Mouse (Mus musculus) heart, postnatal 4 days (tissue): ENCODE measurements around the gene Gpr142. TPM values are rescaled to one million over a fixed set of nuclear protein-coding genes. Genes with fewer than 3 reads are reported as not detected.

ENCODE experiments used
- DNase-seq: peaks from one replicate; pipeline ENCODE4 v3.0.0; 2021
- total RNA-seq, 2 experiments: library from RNA; stranded (reverse); gene quantifications; 2 replicates each; pipeline ENCODE4 v1.2.3; 2021

Gpr142 gene
- total RNA-seq, 2 experiments from 2014 or later: not detected

DNA sequence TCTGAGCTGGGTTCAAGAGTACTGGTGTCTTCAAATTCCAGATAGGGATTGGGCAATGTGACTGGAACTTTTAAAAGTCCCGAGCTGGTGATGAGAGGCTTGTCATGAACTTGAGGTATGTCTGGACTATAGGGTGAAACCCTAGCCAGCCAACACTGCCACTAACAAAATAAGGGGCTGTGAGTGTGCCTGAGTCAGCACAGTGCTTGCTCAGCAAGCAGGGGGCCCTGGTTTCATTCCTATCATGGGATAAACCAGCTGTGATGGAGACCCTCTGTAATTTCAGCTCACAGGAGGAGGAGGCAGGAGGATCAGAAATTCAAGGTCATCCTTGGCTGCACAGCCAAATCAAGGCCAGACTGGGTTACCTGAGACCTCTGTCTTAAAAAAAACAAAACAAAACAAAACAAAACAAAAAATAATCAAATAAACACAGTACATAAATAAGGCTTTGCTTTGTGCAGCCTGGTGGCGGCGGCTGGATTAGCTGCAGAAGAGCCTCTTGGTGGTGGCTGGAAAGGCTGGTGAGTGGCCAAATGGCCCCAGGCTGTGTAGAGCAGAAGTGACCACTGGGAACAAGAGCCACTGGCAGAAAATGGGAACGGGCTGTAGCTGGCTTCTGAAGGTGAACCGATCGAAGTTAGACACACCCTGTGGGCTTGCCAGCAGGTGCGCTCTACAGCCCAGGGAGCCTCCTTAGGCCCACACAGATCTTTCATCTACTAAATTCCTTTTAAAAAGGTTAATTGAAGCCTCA lies 45.9 kb downstream of the Gpr142 start:
- no peak for DNase-seq

- DNase-seq: no peak
Observed at GRCm38 (mm10) chr11:114846336-114846735, 47.6 kb downstream of the Gpr142 start.

DNA sequence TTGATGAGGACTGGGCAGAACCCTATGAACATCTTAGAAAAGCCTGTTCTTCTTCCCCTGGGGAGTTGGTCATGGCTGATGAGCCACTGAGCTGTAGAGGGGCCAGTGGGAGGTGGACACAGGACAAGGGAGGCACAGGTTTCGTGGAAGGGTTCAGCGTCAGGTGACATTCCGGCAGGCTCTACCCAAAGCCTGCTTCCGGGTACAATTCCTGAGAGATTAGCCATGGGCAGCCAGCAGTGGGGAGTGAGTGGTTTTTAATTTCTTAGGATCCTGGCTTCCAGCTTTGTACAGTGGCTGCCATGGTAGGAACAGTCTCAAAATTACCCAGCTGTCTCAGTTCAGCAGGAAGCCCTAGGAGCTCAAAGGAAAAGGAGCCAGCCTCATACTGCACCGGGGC lies 48.3 kb downstream of the Gpr142 start:
- no peak for DNase-seq

- no peak for DNase-seq
Observed at GRCm38 (mm10) chr11:114849572-114849971, 50.8 kb downstream of the Gpr142 start.

GRCm38 (mm10) chr11:114850066-114850451 lies 51.3 kb downstream of the Gpr142 start:
- no peak for DNase-seq

- DNase-seq: peak; percentile 57
Observed at GRCm38 (mm10) chr11:114850452-114851268, 51.9 kb downstream of the Gpr142 start, which contains the start of gene Gprc5c. Gene Gprc5c, plus strand, starts transcription at chr11:114851152.

- DNase-seq: no peak
Observed at GRCm38 (mm10) chr11:114851269-114851607, 52.5 kb downstream of the Gpr142 start.

DNA sequence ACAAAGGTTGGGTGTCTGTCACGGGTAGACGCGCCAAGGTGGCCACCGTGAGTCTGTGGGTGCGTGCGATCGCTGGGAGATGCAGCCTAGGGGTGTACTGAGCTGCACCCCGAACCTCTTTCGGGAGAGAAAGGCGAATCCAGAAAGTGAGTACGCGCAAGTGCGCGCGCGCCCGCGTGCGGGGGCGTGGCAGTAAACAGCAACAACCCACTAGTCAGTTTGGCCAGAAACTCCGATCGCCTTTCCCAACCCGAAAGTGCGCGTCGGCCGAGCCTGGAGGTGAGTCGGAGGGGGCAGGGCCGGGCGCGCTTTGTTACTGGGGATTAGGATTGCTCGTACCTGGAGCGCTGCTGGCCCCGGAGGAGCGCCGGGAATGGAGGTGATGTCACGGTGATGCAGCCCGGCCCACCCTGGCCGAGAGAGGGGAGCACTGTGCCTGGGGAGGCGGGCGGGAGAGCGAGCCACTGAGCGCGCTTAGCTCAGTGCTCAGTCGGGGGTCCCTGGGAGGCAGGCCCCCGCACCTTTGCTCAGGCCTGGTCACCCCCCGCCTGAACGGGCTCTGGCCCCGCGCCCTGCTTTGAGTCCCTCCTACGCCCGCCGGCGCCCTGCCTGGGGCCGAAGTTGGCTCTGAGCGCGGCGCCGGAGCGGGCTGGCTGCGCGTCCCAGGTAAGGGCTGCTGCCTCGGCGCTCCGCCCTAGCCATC lies 53.0 kb downstream of the Gpr142 start:
- DNase-seq: peak; percentile 68

DNA sequence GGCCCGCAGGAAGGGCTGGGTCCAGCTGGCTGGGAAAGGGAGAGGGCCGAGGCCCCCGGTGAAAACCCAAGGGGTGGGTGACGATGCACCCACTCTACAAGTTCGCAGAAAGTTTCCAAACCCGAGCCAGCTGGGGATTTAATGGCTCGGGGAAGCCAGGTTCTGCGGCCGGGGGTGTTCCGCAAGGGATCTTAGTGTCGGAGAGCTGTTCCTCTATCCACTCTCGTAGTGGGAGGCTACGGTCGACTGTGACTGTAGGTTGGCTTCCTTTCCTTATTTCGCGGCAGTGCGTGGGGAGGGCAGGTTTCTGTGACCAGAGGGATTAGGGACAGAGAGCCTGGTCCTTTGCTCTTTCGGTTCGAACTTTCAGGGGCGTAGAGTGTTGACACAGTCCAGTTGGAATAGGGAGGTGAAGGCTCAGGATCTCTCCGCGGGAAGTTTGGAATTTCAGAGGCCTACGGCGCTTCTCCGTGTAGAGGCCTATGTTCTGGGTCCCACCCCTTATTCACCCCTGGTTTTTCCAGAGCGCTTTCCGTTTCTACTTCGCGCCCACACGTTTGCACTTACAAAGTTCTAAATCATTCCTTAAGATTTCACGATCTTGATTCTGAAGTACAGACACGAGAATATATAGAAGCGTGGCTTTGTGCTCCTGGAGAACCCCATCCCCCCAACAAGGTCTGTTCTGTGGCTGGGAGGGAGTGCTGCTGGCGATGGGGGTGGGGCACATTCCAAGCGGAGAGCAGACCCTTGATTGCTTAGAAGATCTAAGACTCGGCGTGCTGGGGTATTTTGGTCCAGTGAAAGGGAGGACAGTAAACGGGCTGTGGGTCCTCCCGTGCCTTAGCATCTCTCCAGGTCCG lies 53.8 kb downstream of the Gpr142 start:
- no peak for DNase-seq

GRCm38 (mm10) chr11:114853174-114853838 lies 54.6 kb downstream of the Gpr142 start:
- no peak for DNase-seq

- DNase-seq: no peak
Observed at GRCm38 (mm10) chr11:114854581-114854980, 55.9 kb downstream of the Gpr142 start.

GRCm38 (mm10) chr11:114856125-114856524 lies 57.4 kb downstream of the Gpr142 start:
- DNase-seq: no peak

Other genes with a start within 250 kb of the Gpr142 start
- 100 to 1,000 TPM; 922 to 952 TPM for gene Rpl38, start 130.4 kb upstream of the Gpr142 start, total RNA-seq
- gene Ttyh2, start 123.5 kb upstream of the Gpr142 start, total RNA-seq: 10 to 100 TPM; 27.4 to 27.7 TPM
- under 1 TPM; 0.79 to 0.88 TPM for gene Dnaic2, start 71.5 kb upstream of the Gpr142 start, total RNA-seq
- under 1 TPM; 0.26 to 0.81 TPM for gene Kif19a, start 33.5 kb upstream of the Gpr142 start, total RNA-seq
- under 1 TPM; 0.17 to 0.25 TPM for gene Btbd17, start 3.0 kb upstream of the Gpr142 start, total RNA-seq
- 10 to 100 TPM; 11.9 to 12.1 TPM for gene Gprc5c, start 52.2 kb downstream of the Gpr142 start, total RNA-seq
- gene Cd300a, start 91.1 kb downstream of the Gpr142 start, total RNA-seq: under 1 TPM; 0.79 to 0.83 TPM
- gene Cd300lb, start 135.5 kb downstream of the Gpr142 start, total RNA-seq: under 1 TPM; 0.19 to 0.32 TPM
- gene Cd300c, start 170.2 kb downstream of the Gpr142 start, total RNA-seq: not detected
- under 1 TPM; 0.29 to 0.41 TPM for gene Cd300ld, start 191.0 kb downstream of the Gpr142 start, total RNA-seq
- 1 to 10 TPM in 1 of 2 experiments, under 1 TPM in 1; 0.97 to 1.1 TPM for gene Cd300c2, start 203.0 kb downstream of the Gpr142 start, total RNA-seq
- gene Cd300ld2, start 217.3 kb downstream of the Gpr142 start, total RNA-seq: not detected
- gene Cd300ld4, start 228.1 kb downstream of the Gpr142 start, total RNA-seq: not detected
- gene Cd300ld5, start 238.8 kb downstream of the Gpr142 start, total RNA-seq: under 1 TPM in 1 of 2 experiments, not detected in 1; 0.79 TPM
- 1 to 10 TPM; 1.6 to 2.2 TPM for gene Cd300ld3, start 249.5 kb downstream of the Gpr142 start, total RNA-seq